ENCODE assay signal across 25 mouse cellular contexts in genomic region chr4:131372517-131372916, GRCm38 (mm10).
A peak's percentile ranks its signal among the peaks of the same experiment; 100 is the strongest.
DNase-seq lines count a peak whose midpoint lies in the region; ATAC-seq and TF ChIP-seq lines count a peak whose summit lies in the region.
"Had no signal": no experiment of that assay in that cellular context is flagged by ENCODE, and none has a peak within 500 bp of the region (broad histone marks: within the 10 kb centered on the region; RNA-seq: fewer than 3 reads in every experiment).

No protein-coding gene starts in this region.

- H3K4me3 ChIP-seq in lung, embryonic 16.5 days (ENCODE audit: low read length): no peak overlapping the region
- 0 out of 2 replicates have a peak overlapping the region, but pooled peaks have one; percentile 12 for H3K4me3 ChIP-seq in heart, embryonic 12.5 days
- 0 out of 2 replicates have a peak overlapping the region, but pooled peaks have one; percentile 15 for H3K4me3 ChIP-seq in heart, embryonic 16.5 days (ENCODE audit: low read length)
- no peak overlapping the region for H3K4me3 ChIP-seq in midbrain, embryonic 11.5 days (ENCODE audit: low read depth, low read length)
- H3K4me3 ChIP-seq in thymus, adult 2 months (ENCODE audit: control insufficient read depth, insufficient read depth, low read length): no peak overlapping the region
- H3K4me3 ChIP-seq in kidney, embryonic 16.5 days (ENCODE audit: low read length): no peak overlapping the region
- H3K4me3 ChIP-seq: embryonic facial prominence, embryonic 12.5 days; forebrain, embryonic 15.5 days; lung, embryonic 15.5 days; megakaryocyte, embryonic 14.5 days; midbrain, embryonic 13.5 days had no signal

- 45% methylated on average over 16 of the region's 16 CpGs for WGBS in lung, embryonic 16.5 days
- WGBS in heart, embryonic 12.5 days: 17% methylated on average over 16 of the region's 16 CpGs
- WGBS in heart, embryonic 16.5 days: 32% methylated on average over 16 of the region's 16 CpGs
- WGBS in midbrain, embryonic 11.5 days: 84% methylated on average over 16 of the region's 16 CpGs
- WGBS in thymus, adult 2 months: 82% methylated on average over 16 of the region's 16 CpGs
- 79% methylated on average over 16 of the region's 16 CpGs for WGBS in kidney, embryonic 16.5 days

- no peaks in the 10 kb centered on the region for H3K27me3 ChIP-seq in lung, embryonic 16.5 days (ENCODE audit: control insufficient read depth, insufficient read depth, low read depth, low read length)
- no peaks in the 10 kb centered on the region for H3K27me3 ChIP-seq in heart, embryonic 12.5 days (replicated peaks)
- H3K27me3 ChIP-seq in heart, embryonic 16.5 days (ENCODE audit: control insufficient read depth, insufficient read depth, low read length): no peaks in the 10 kb centered on the region
- no peaks in the 10 kb centered on the region for H3K27me3 ChIP-seq in midbrain, embryonic 11.5 days (ENCODE audit: control insufficient read depth, insufficient read depth, low read length)
- H3K27me3 ChIP-seq in thymus, adult 2 months (ENCODE audit: control insufficient read depth, insufficient read depth, low read length): no peaks in the 10 kb centered on the region
- no peaks in the 10 kb centered on the region for H3K27me3 ChIP-seq in kidney, embryonic 16.5 days (ENCODE audit: insufficient read depth, low read length)
- H3K27me3 ChIP-seq: embryonic facial prominence, embryonic 12.5 days; forebrain, embryonic 15.5 days; lung, embryonic 15.5 days; midbrain, embryonic 13.5 days had no signal

- H3K9ac ChIP-seq in lung, embryonic 16.5 days (ENCODE audit: low read length): no peak overlapping the region
- 0 out of 2 replicates have a peak overlapping the region, but pooled peaks have one; percentile 46 for H3K9ac ChIP-seq in heart, embryonic 12.5 days
- H3K9ac ChIP-seq in heart, embryonic 16.5 days (ENCODE audit: low read length): peak overlapping the region; percentile 43; the same call in 1 of the 2 replicates
- H3K9ac ChIP-seq in midbrain, embryonic 11.5 days (ENCODE audit: low read length): no peak overlapping the region
- H3K9ac ChIP-seq in kidney, embryonic 16.5 days (replicated peaks; ENCODE audit: low read length): no peak overlapping the region
- H3K9ac ChIP-seq: embryonic facial prominence, embryonic 12.5 days; forebrain, embryonic 15.5 days; hindbrain, embryonic 14.5 days; liver, embryonic 14.5 days; lung, embryonic 15.5 days; midbrain, embryonic 13.5 days had no signal

- no peak for DNase-seq in lung, adult 18-20 months
- no peak for DNase-seq in midbrain, embryonic 11.5 days (ENCODE audit: low spot score, missing footprints)
- no peak for DNase-seq in thymus, adult 2 months
- DNase-seq: adrenal gland, adult 8-10 months; B cell, adult 2 months; cerebellum, adult 9-10 months; cerebellum, postnatal 36 days; gastrocnemius, postnatal 25 days; kidney, postnatal 25 days; liver; lung, postnatal 4 days; thymus, postnatal 25 days had no signal

- no peak overlapping the region for H3K27ac ChIP-seq in lung, embryonic 16.5 days (ENCODE audit: low read length)
- no peak overlapping the region for H3K27ac ChIP-seq in heart, embryonic 12.5 days (ENCODE audit: poor library complexity, severe bottlenecking)
- H3K27ac ChIP-seq in heart, embryonic 16.5 days (ENCODE audit: low read length): no peak overlapping the region
- H3K27ac ChIP-seq in midbrain, embryonic 11.5 days (ENCODE audit: low read depth, low read length): no peak overlapping the region
- H3K27ac ChIP-seq in thymus, adult 2 months (ENCODE audit: control insufficient read depth, insufficient read depth, low read length): no peak overlapping the region
- H3K27ac ChIP-seq in kidney, embryonic 16.5 days (ENCODE audit: low read length): no peak overlapping the region
- H3K27ac ChIP-seq: embryonic facial prominence, embryonic 12.5 days; forebrain, embryonic 15.5 days; hindbrain, embryonic 14.5 days; liver, embryonic 14.5 days; lung, embryonic 15.5 days; midbrain, embryonic 13.5 days had no signal

- no peak for TF ChIP-seq CTCF in thymus, adult 2 months (IDR thresholded peaks at IDR 0.05; ENCODE audit: borderline replicate concordance, control insufficient read depth, extremely low read depth, insufficient read depth, low read length, poor library complexity)

- peak overlapping the region; percentile 4; the same call in 1 of the 2 replicates for H3K4me2 ChIP-seq in lung, embryonic 16.5 days (ENCODE audit: low read depth, low read length)
- peak overlapping the region; percentile 55 for H3K4me2 ChIP-seq in heart, embryonic 12.5 days
- H3K4me2 ChIP-seq in heart, embryonic 16.5 days (ENCODE audit: low read depth, low read length): peak overlapping the region; percentile 47; the same call in 1 of the 2 replicates
- H3K4me2 ChIP-seq in midbrain, embryonic 11.5 days: no peak overlapping the region
- H3K4me2 ChIP-seq in kidney, embryonic 16.5 days (replicated peaks; ENCODE audit: low read depth, low read length): no peak overlapping the region
- H3K4me2 ChIP-seq: embryonic facial prominence, embryonic 12.5 days; forebrain, embryonic 15.5 days; hindbrain, embryonic 14.5 days; lung, embryonic 15.5 days; midbrain, embryonic 13.5 days had no signal

- no peak for ATAC-seq in lung, embryonic 16.5 days (ENCODE audit: low read depth)
- no peak for ATAC-seq in heart, embryonic 12.5 days (ENCODE audit: insufficient number of reproducible peaks, low FRiP score)
- no peak for ATAC-seq in heart, embryonic 16.5 days (replicated peaks; ENCODE audit: extremely low read depth, insufficient read depth, low FRiP score)
- ATAC-seq in midbrain, embryonic 11.5 days (ENCODE audit: low FRiP score): no peak
- ATAC-seq in kidney, embryonic 16.5 days (ENCODE audit: low FRiP score, low TSS enrichment): no peak
- ATAC-seq: activated CD4-positive, CD25-positive, alpha-beta regulatory T cell, adult 4 months; forebrain, embryonic 15.5 days; intestine, postnatal 0 days; midbrain, embryonic 13.5 days had no signal

- no peaks in the 10 kb centered on the region for H3K36me3 ChIP-seq in lung, embryonic 16.5 days (ENCODE audit: control insufficient read depth, insufficient read depth, low read length)
- no peaks in the 10 kb centered on the region for H3K36me3 ChIP-seq in heart, embryonic 12.5 days
- H3K36me3 ChIP-seq in heart, embryonic 16.5 days (ENCODE audit: control insufficient read depth, insufficient read depth): no peaks in the 10 kb centered on the region
- no peaks in the 10 kb centered on the region for H3K36me3 ChIP-seq in midbrain, embryonic 11.5 days (ENCODE audit: control insufficient read depth, insufficient read depth, low read length)
- no peaks in the 10 kb centered on the region for H3K36me3 ChIP-seq in thymus, adult 2 months (ENCODE audit: control insufficient read depth, insufficient read depth, low read length)
- H3K36me3 ChIP-seq in kidney, embryonic 16.5 days (ENCODE audit: insufficient read depth, low read length): no peaks in the 10 kb centered on the region
- H3K36me3 ChIP-seq: embryonic facial prominence, embryonic 12.5 days; forebrain, embryonic 15.5 days; lung, embryonic 15.5 days; midbrain, embryonic 13.5 days had no signal

- H3K9me3 ChIP-seq in lung, embryonic 16.5 days (ENCODE audit: control insufficient read depth, low read length): no peaks in the 10 kb centered on the region
- H3K9me3 ChIP-seq in heart, embryonic 12.5 days (replicated peaks): no peaks in the 10 kb centered on the region
- no peaks in the 10 kb centered on the region for H3K9me3 ChIP-seq in heart, embryonic 16.5 days (replicated peaks; ENCODE audit: control insufficient read depth, low read length)
- no peaks in the 10 kb centered on the region; the same call in 1 of the 2 replicates for H3K9me3 ChIP-seq in midbrain, embryonic 11.5 days (ENCODE audit: control insufficient read depth, low read length)
- no peaks in the 10 kb centered on the region for H3K9me3 ChIP-seq in kidney, embryonic 16.5 days (ENCODE audit: low read length)
- H3K9me3 ChIP-seq: embryonic facial prominence, embryonic 12.5 days; forebrain, embryonic 15.5 days; lung, embryonic 15.5 days; midbrain, embryonic 13.5 days had no signal

- H3K4me1 ChIP-seq in lung, embryonic 16.5 days (replicated peaks; ENCODE audit: control insufficient read depth, insufficient read depth, low read length): no peaks in the 10 kb centered on the region
- peaks cover 18% of the 10 kb centered on the region for H3K4me1 ChIP-seq in heart, embryonic 12.5 days (replicated peaks)
- peaks cover 4% of the 10 kb centered on the region; the same call in 1 of the 2 replicates for H3K4me1 ChIP-seq in heart, embryonic 16.5 days (ENCODE audit: control insufficient read depth, insufficient read depth, low read length)
- H3K4me1 ChIP-seq in midbrain, embryonic 11.5 days (ENCODE audit: control insufficient read depth, insufficient read depth, low read length): no peaks in the 10 kb centered on the region
- no peaks in the 10 kb centered on the region for H3K4me1 ChIP-seq in thymus, adult 2 months (replicated peaks; ENCODE audit: control insufficient read depth, insufficient read depth, low read length)
- peaks cover 7% of the 10 kb centered on the region; the same call in 1 of the 2 replicates for H3K4me1 ChIP-seq in kidney, embryonic 16.5 days (ENCODE audit: insufficient read depth, low read length)
- H3K4me1 ChIP-seq: embryonic facial prominence, embryonic 12.5 days; forebrain, embryonic 15.5 days; lung, embryonic 15.5 days; megakaryocyte, embryonic 14.5 days; midbrain, embryonic 13.5 days had no signal

- no peak for TF ChIP-seq POLR2A in thymus, adult 2 months (IDR thresholded peaks at IDR 0.05; ENCODE audit: control insufficient read depth, extremely low read depth, insufficient read depth, low read length, poor library complexity)

Comparison
In these comparisons a context has a peak if more than half of its experiments do, and no peak if none do; other contexts are left out.
1. H3K4me2 ChIP-seq: peak in lung, embryonic 16.5 days (single experiment), heart, embryonic 12.5 days (single experiment) and heart, embryonic 16.5 days (single experiment); none in midbrain, embryonic 11.5 days (single experiment) and kidney, embryonic 16.5 days (single experiment).
2. H3K4me3 ChIP-seq: peak in heart, embryonic 12.5 days (single experiment) and heart, embryonic 16.5 days (single experiment); none in lung, embryonic 16.5 days (single experiment), midbrain, embryonic 11.5 days (single experiment), thymus, adult 2 months (single experiment) and kidney, embryonic 16.5 days (single experiment).
3. H3K9ac ChIP-seq: peak in heart, embryonic 12.5 days (single experiment) and heart, embryonic 16.5 days (single experiment); none in lung, embryonic 16.5 days (single experiment), midbrain, embryonic 11.5 days (single experiment) and kidney, embryonic 16.5 days (single experiment).